Mouse (Mus musculus) liver, embryonic 15.5 days (tissue): ENCODE data around the gene Hoxb6. TPM values are rescaled to one million over a fixed set of nuclear protein-coding genes. Genes with fewer than 3 reads are reported as not detected.

Experiments
- ATAC-seq: fragments of 200-750 bp; cut with Nextera tagmentation; 2 replicates; pipeline ENCODE4 v1.8.0; 2017; ENCODE audit warnings: moderate number of reproducible peaks, mild to moderate bottlenecking, moderate library complexity; ENCODE audit not compliant: insufficient read depth
- H3K27ac ChIP-seq: fragments of 300-500 bp; sonication (generic); replicated peaks from 2 replicates; pipeline ENCODE4 v1.5.1; 2015; ENCODE audit warnings: mild to moderate bottlenecking, inconsistent platforms
- H3K27me3 ChIP-seq: fragments of 300-500 bp; sonication (generic); 2 replicates; pipeline ENCODE4 v1.6.1; 2015; ENCODE audit warnings: mild to moderate bottlenecking, inconsistent platforms
- H3K36me3 ChIP-seq: fragments of 300-500 bp; sonication (generic); replicated peaks from 2 replicates; pipeline ENCODE4 v1.6.1; 2015; ENCODE audit warnings: moderate library complexity, mild to moderate bottlenecking, inconsistent platforms
- H3K4me1 ChIP-seq: fragments of 300-500 bp; sonication (generic); replicated peaks from 2 replicates; pipeline ENCODE4 v1.6.1; 2015; ENCODE audit warnings: inconsistent platforms
- H3K4me2 ChIP-seq: fragments of 300-500 bp; sonication (generic); 2 replicates; pipeline ENCODE4 v1.6.1; 2015; ENCODE audit warnings: moderate library complexity, mild to moderate bottlenecking, inconsistent platforms
- H3K4me3 ChIP-seq: fragments of 300-500 bp; sonication (generic); replicated peaks from 2 replicates; pipeline ENCODE4 v1.5.1; 2015; ENCODE audit warnings: mild to moderate bottlenecking, inconsistent platforms
- H3K9ac ChIP-seq: fragments of 300-500 bp; sonication (generic); 2 replicates; pipeline ENCODE4 v1.6.1; 2015; ENCODE audit warnings: moderate library complexity, mild to moderate bottlenecking, inconsistent platforms
- H3K9me3 ChIP-seq: fragments of 300-500 bp; sonication (generic); replicated peaks from 2 replicates; pipeline ENCODE4 v1.6.1; 2016; ENCODE audit warnings: inconsistent platforms
- WGBS: fragments of 180-500 bp; shearing (Covaris S2); methylation state at CpG from one replicate; pipeline ENCODE4 v1.1.7; 2015; ENCODE audit warnings: mixed read lengths; ENCODE audit not compliant: insufficient replicate concordance; 5-methylcytosine and 5-hydroxymethylcytosine counted together
- polyA plus RNA-seq: library from polyadenylated mRNA; unstranded; fragments of >200 nt; fragmentation: Nextera tagmentation; extraction: Ambion mirVana; gene quantifications from 2 replicates; pipeline ENCODE4 v1.2.1, GENCODE M21; 2015

The Hoxb6 gene
- polyA plus RNA-seq, 1 experiment from 2014 or later: 0.06 TPM

DNA sequence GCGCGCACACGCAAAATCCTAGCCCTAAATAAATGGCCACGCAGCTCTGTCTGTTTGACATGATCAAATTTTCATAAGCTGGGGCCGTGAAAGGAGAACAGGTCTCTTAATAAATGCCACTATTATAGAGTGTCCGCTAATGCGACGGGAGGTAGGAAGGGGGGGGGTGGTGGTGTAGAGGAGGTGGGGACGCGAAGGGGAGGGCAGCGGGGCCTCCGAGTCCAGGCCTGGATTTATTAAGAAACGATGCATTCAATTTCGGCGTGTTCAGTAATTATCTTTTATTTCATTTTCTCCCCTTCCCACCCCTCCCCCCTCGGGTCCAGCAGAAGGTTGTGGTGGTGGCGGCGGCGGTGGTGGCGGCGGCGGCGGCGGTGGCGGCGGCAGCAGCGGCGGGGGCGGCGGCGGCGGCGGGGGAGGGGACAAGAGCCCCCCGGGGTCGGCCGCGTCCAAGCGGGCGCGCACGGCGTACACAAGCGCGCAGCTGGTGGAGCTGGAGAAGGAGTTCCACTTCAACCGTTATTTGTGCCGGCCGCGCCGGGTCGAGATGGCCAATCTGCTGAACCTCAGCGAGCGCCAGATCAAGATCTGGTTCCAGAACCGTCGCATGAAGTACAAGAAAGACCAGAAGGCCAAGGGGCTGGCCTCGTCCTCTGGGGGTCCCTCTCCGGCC, 53.1 kb downstream of the Hoxb6 start:
- Histone ChIP-seq H3K27ac (no peak overlapping the region), H3K36me3 (no peaks in the 10 kb centered on the region), H3K4me1 (0 out of 2 replicates have a peak, but pooled peaks cover 5% of the 10 kb centered on the region), H3K9me3 (no peaks in the 10 kb centered on the region), H3K9ac (no peak overlapping the region), H3K4me3 (peak overlapping the region; percentile 14; the same call in 1 of the 2 replicates), H3K27me3 (peaks cover 97% of the 10 kb centered on the region), H3K4me2 (peak overlapping the region; percentile 41)
- ATAC-seq: no peak
- 8% methylated on average over 48 of the region's 56 CpGs for WGBS

GRCm38 (mm10) chr11:96345893-96346806, 53.9 kb downstream of the Hoxb6 start:
- 15% methylated on average over 45 of the region's 45 CpGs for WGBS
- H3K4me2 ChIP-seq: peak overlapping the region; percentile 41; the same call in 1 of the 2 replicates
- no peak for ATAC-seq
- 0 out of 2 replicates have a peak, but pooled peaks cover 5% of the 10 kb centered on the region for H3K4me1 ChIP-seq
- no peak overlapping the region for H3K27ac ChIP-seq
- H3K36me3 ChIP-seq: no peaks in the 10 kb centered on the region
- H3K4me3 ChIP-seq: no peak overlapping the region
- H3K27me3 ChIP-seq: peaks cover 97% of the 10 kb centered on the region
- H3K9me3 ChIP-seq: no peaks in the 10 kb centered on the region
- H3K9ac ChIP-seq: no peak overlapping the region

GRCm38 (mm10) chr11:96346916-96347520, 54.7 kb downstream of the Hoxb6 start:
- no peak for ATAC-seq

DNA sequence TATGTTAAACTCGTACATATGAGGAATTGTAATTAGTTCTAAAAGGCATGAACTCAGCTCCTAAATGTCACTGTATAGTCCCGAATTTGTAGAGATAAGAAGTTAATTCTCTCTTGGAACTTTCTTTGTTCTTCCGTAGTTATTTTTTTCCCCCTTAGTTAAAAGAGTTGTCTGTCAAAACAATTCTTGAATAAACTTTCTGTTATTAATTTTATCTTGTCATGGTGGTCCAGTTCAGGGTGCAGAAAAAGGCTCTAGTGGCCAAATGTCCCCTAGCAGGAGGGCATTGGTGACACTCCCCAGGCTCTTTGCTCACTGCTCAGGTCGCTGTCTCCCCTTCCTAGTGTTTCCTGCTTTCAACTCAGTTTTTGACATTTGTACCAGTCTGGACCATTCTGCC, 55.4 kb downstream of the Hoxb6 start:
- no peaks in the 10 kb centered on the region for H3K9me3 ChIP-seq
- WGBS: 29% methylated on average over 4 of the region's 4 CpGs
- H3K4me1 ChIP-seq: 0 out of 2 replicates have a peak, but pooled peaks cover 5% of the 10 kb centered on the region
- H3K9ac ChIP-seq: no peak overlapping the region
- no peak overlapping the region for H3K4me2 ChIP-seq
- no peak overlapping the region for H3K4me3 ChIP-seq
- no peak for ATAC-seq
- peaks cover 97% of the 10 kb centered on the region for H3K27me3 ChIP-seq
- H3K27ac ChIP-seq: no peak overlapping the region
- no peaks in the 10 kb centered on the region for H3K36me3 ChIP-seq

More at GRCm38 (mm10) chr11:96346916-96347520, 54.7 kb downstream of the Hoxb6 start:
- Histone ChIP-seq H3K27ac (no peak overlapping the region), H3K4me1 (0 out of 2 replicates have a peak, but pooled peaks cover 5% of the 10 kb centered on the region), H3K4me2 (no peak overlapping the region), H3K27me3 (peaks cover 97% of the 10 kb centered on the region), H3K9me3 (no peaks in the 10 kb centered on the region), H3K4me3 (no peak overlapping the region), H3K9ac (no peak overlapping the region), H3K36me3 (no peaks in the 10 kb centered on the region)
- WGBS: 47% methylated on average over 5 of the region's 5 CpGs

GRCm38 (mm10) chr11:96348141-96348928, 56.1 kb downstream of the Hoxb6 start:
- no peak overlapping the region for H3K4me2 ChIP-seq
- H3K4me3 ChIP-seq: no peak overlapping the region
- no peaks in the 10 kb centered on the region for H3K9me3 ChIP-seq
- ATAC-seq: no peak
- H3K27ac ChIP-seq: no peak overlapping the region
- WGBS: 23% methylated on average over 21 of the region's 21 CpGs
- peaks cover 97% of the 10 kb centered on the region for H3K27me3 ChIP-seq
- H3K36me3 ChIP-seq: no peaks in the 10 kb centered on the region
- H3K4me1 ChIP-seq: 0 out of 2 replicates have a peak, but pooled peaks cover 5% of the 10 kb centered on the region
- no peak overlapping the region for H3K9ac ChIP-seq

DNA sequence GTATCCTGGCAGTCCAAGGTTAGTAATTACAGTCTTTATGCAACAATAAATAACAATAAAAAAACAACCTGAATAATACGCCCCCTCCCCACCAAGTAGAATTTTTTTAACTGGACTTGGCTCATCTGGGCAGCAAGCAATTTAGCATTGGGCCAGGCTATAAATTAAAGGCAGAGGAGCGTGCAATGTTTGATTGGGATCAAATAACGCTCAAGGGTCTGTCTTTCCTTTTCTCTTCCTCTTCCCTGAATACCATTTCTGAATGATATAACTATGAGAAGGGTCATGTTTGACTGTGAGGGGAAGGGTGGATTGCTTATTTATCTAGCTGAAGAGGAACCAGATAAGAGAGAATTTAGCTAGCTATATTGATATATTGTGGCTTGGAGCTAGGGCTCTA, 56.7 kb downstream of the Hoxb6 start:
- H3K9ac ChIP-seq: no peak overlapping the region
- no peak for ATAC-seq
- no peak overlapping the region for H3K4me3 ChIP-seq
- no peak overlapping the region for H3K27ac ChIP-seq
- no peak overlapping the region for H3K4me2 ChIP-seq
- peaks cover 97% of the 10 kb centered on the region for H3K27me3 ChIP-seq
- no peaks in the 10 kb centered on the region for H3K9me3 ChIP-seq
- H3K4me1 ChIP-seq: 0 out of 2 replicates have a peak, but pooled peaks cover 5% of the 10 kb centered on the region
- no peaks in the 10 kb centered on the region for H3K36me3 ChIP-seq
- WGBS: 43% methylated on average over 3 of the region's 3 CpGs

DNA sequence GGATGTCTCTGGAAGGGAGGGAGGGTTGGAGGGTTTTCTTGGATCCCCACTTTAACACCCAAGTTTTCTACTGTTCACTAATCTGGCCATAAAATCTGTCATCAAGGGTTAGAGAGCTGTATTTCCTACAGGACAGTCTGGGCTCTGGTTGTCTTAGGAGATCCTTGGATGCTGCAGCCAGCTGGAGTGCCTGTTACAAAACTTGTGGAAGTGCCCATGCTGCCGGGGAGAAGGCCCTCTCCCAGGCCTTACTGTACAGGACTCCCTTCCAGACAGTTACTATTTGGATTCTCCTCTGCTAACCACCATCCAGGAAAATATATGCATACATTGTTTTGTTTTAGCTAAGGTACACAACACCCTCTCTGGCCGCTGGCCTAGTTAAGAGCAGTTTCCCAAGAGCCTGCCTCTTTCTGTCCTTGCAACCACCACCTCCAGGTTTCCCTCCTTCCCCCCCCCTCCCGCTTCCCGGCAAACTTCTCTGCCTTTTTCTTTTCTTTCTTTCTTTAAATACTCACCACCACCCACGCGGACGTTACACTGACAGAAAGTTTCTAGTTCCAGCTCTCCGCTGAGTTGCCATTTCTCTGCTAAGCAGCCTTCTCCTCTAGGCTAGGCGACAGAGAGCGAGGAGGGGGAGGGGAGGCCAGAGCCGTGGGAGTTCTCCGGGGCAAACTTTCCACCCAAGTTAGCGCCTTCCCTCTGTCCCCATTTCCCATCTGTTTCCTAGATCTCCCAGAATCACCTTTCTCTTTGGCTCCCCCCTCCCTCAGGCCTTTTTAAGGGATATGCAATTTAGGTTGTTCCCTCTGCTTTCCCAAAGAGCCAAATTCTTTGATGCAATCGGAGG, 57.4 kb downstream of the Hoxb6 start:
- no peak overlapping the region for H3K4me2 ChIP-seq
- no peak overlapping the region for H3K9ac ChIP-seq
- no peak overlapping the region for H3K27ac ChIP-seq
- H3K9me3 ChIP-seq: no peaks in the 10 kb centered on the region
- no peaks in the 10 kb centered on the region for H3K36me3 ChIP-seq
- H3K27me3 ChIP-seq: peaks cover 97% of the 10 kb centered on the region
- WGBS: 43% methylated on average over 14 of the region's 14 CpGs
- H3K4me3 ChIP-seq: no peak overlapping the region
- no peak for ATAC-seq
- 0 out of 2 replicates have a peak, but pooled peaks cover 5% of the 10 kb centered on the region for H3K4me1 ChIP-seq

GRCm38 (mm10) chr11:96350341-96350624, 58.0 kb downstream of the Hoxb6 start, which contains the start of gene Hoxb2:
Hoxb2 (plus strand) TSS chr11:96350525.
- Histone ChIP-seq H3K4me1 (0 out of 2 replicates have a peak, but pooled peaks cover 5% of the 10 kb centered on the region), H3K27ac (no peak within 1 kb of the TSS), H3K9me3 (no peaks in the 10 kb centered on the region), H3K36me3 (no peaks in the 10 kb centered on the region), H3K27me3 (peaks cover 97% of the 10 kb centered on the region), H3K4me2 (no peak within 1 kb of the TSS), H3K4me3 (no peak within 1 kb of the TSS), H3K9ac (no peak within 1 kb of the TSS)
- WGBS: 27% methylated on average over 2 of the region's 2 CpGs
- no peak for ATAC-seq

DNA sequence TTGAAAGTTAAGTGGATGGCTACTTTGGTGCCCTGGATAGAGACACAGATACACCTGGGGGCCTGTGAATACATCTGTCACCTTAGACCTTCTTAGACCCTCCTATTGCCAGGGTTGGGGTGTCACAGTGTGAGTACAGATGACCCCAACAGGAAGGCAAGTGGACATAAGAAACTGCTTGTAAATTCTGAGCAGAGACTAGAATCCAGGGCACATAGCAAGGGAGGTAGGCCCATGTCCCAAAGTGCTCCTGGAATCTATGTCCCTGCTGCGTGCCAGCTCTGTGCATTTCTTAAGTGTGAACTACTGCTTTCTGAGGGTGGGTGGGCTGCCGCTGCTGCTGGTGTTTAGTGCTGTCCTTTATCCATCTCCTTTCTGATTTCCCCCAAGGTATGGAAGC, 58.5 kb downstream of the Hoxb6 start:
- Histone ChIP-seq H3K9ac (no peak overlapping the region), H3K9me3 (no peaks in the 10 kb centered on the region), H3K4me3 (no peak overlapping the region), H3K27me3 (peaks cover 95% of the 10 kb centered on the region), H3K4me2 (no peak overlapping the region), H3K27ac (no peak overlapping the region), H3K4me1 (0 out of 2 replicates have a peak, but pooled peaks cover 3% of the 10 kb centered on the region), H3K36me3 (no peaks in the 10 kb centered on the region)
- ATAC-seq: no peak
- 65% methylated on average over 2 of the region's 2 CpGs for WGBS
